Mouse (Mus musculus) neural tube, embryonic 12.5 days (tissue): ENCODE data around the gene Pick1. TPM values are rescaled to one million over a fixed set of nuclear protein-coding genes. Genes with fewer than 3 reads are reported as not detected.

Source experiments
- ATAC-seq: fragments of 200-750 bp; cut with Nextera tagmentation; 2 replicates; pipeline ENCODE4 v1.8.0; 2017; ENCODE audit warnings: low read depth, mild to moderate bottlenecking, moderate TSS enrichment, moderate library complexity; ENCODE audit not compliant: low FRiP score
- H3K27ac ChIP-seq: fragments of 300-500 bp; sonication (generic); 2 replicates; pipeline ENCODE4 v1.5.1; 2016
- H3K27me3 ChIP-seq: fragments of 300-500 bp; sonication (generic); replicated peaks from 2 replicates; pipeline ENCODE4 v1.6.1; 2016; ENCODE audit warnings: mild to moderate bottlenecking
- H3K36me3 ChIP-seq: fragments of 300-500 bp; sonication (generic); 2 replicates; pipeline ENCODE4 v1.6.1; 2016; ENCODE audit warnings: mild to moderate bottlenecking
- H3K4me1 ChIP-seq: fragments of 300-500 bp; sonication (generic); 2 replicates; pipeline ENCODE4 v1.6.1; 2016
- H3K4me2 ChIP-seq: fragments of 300-500 bp; sonication (generic); replicated peaks from 2 replicates; pipeline ENCODE4 v1.6.1; 2016; ENCODE audit warnings: mild to moderate bottlenecking
- H3K4me3 ChIP-seq: fragments of 300-500 bp; sonication (generic); 2 replicates; pipeline ENCODE4 v1.5.1; 2016
- H3K9ac ChIP-seq: fragments of 300-500 bp; sonication (generic); 2 replicates; pipeline ENCODE4 v1.6.1; 2016; ENCODE audit warnings: mild to moderate bottlenecking
- H3K9me3 ChIP-seq: fragments of 300-500 bp; sonication (generic); 2 replicates; pipeline ENCODE4 v1.6.1; 2016; ENCODE audit warnings: mild to moderate bottlenecking
- WGBS: fragments of 180-500 bp; shearing (Covaris S2); methylation state at CpG from one replicate; pipeline ENCODE4 v1.1.7; 2016; 5-methylcytosine and 5-hydroxymethylcytosine counted together
- polyA plus RNA-seq: library from polyadenylated mRNA; unstranded; fragments of >200 nt; fragmentation: Nextera tagmentation; extraction: Ambion mirVana; gene quantifications from 2 replicates; pipeline ENCODE4 v1.2.1, GENCODE M21; 2016

Gene Pick1
- polyA plus RNA-seq, 1 experiment from 2014 or later, result 78.2 TPM

- H3K4me3 ChIP-seq, result no peak overlapping the region
Observed at GRCm38 (mm10) chr15:79280850-79281249, 51.9 kb downstream of the Pick1 start.

GRCm38 (mm10) chr15:79281389-79281788 is 52.4 kb downstream of the Pick1 start:
- no peak for ATAC-seq
- H3K4me1 ChIP-seq, result no peaks in the 10 kb centered on the region
- 90% methylated on average over 1 of the region's 1 CpGs for WGBS
- H3K4me3 ChIP-seq, result no peak overlapping the region
- no peak overlapping the region for H3K27ac ChIP-seq
- no peak overlapping the region for H3K4me2 ChIP-seq
- H3K27me3 ChIP-seq, result no peaks in the 10 kb centered on the region
- peaks cover 5% of the 10 kb centered on the region; the same call in 1 of the 2 replicates for H3K36me3 ChIP-seq
- H3K9me3 ChIP-seq, result peaks cover 3% of the 10 kb centered on the region; the same call in 1 of the 2 replicates
- H3K9ac ChIP-seq, result no peak overlapping the region

More at GRCm38 (mm10) chr15:79280850-79281249, 51.9 kb downstream of the Pick1 start:
- ATAC-seq, result no peak
- no peaks in the 10 kb centered on the region for H3K27me3 ChIP-seq
- WGBS, result 69% methylated on average over 5 of the region's 5 CpGs
- H3K4me1 ChIP-seq, result no peaks in the 10 kb centered on the region
- H3K36me3 ChIP-seq, result no peaks in the 10 kb centered on the region; the same call in 1 of the 2 replicates
- H3K9me3 ChIP-seq, result peaks cover 3% of the 10 kb centered on the region; the same call in 1 of the 2 replicates
- H3K9ac ChIP-seq, result no peak overlapping the region
- no peak overlapping the region for H3K4me2 ChIP-seq
- H3K27ac ChIP-seq, result no peak overlapping the region

- ATAC-seq, result no peak
- no peak overlapping the region for H3K27ac ChIP-seq
- peaks cover 10% of the 10 kb centered on the region; the same call in 1 of the 2 replicates for H3K36me3 ChIP-seq
- no peaks in the 10 kb centered on the region for H3K4me1 ChIP-seq
- no peak overlapping the region for H3K4me3 ChIP-seq
- WGBS, result 85% methylated on average over 5 of the region's 5 CpGs
- H3K9me3 ChIP-seq, result no peaks in the 10 kb centered on the region; the same call in 1 of the 2 replicates
- H3K4me2 ChIP-seq, result no peak overlapping the region
- no peaks in the 10 kb centered on the region for H3K27me3 ChIP-seq
- H3K9ac ChIP-seq, result no peak overlapping the region
Observed at GRCm38 (mm10) chr15:79282434-79282833, 53.5 kb downstream of the Pick1 start.

GRCm38 (mm10) chr15:79283371-79283770 is 54.4 kb downstream of the Pick1 start:
- Histone ChIP-seq H3K4me1 (no peaks in the 10 kb centered on the region), H3K27me3 (no peaks in the 10 kb centered on the region), H3K9ac (no peak overlapping the region), H3K4me3 (no peak overlapping the region), H3K4me2 (no peak overlapping the region), H3K36me3 (peaks cover 16% of the 10 kb centered on the region; the same call in 1 of the 2 replicates), H3K27ac (no peak overlapping the region), H3K9me3 (no peaks in the 10 kb centered on the region; the same call in 1 of the 2 replicates)
- no peak for ATAC-seq
- 87% methylated on average over 4 of the region's 4 CpGs for WGBS

GRCm38 (mm10) chr15:79285399-79285798 is 56.4 kb downstream of the Pick1 start, which contains the start of gene Baiap2l2:
Gene Baiap2l2 (minus strand): TSS chr15:79285537.
- H3K36me3 ChIP-seq, result peaks cover 21% of the 10 kb centered on the region; the same call in 1 of the 2 replicates
- 76% methylated on average over 10 of the region's 10 CpGs for WGBS
- ATAC-seq, result no peak
- no peaks in the 10 kb centered on the region for H3K27me3 ChIP-seq
- H3K9ac ChIP-seq, result no peak within 1 kb of the TSS
- no peaks in the 10 kb centered on the region for H3K4me1 ChIP-seq
- H3K9me3 ChIP-seq, result no peaks in the 10 kb centered on the region
- no peak within 1 kb of the TSS for H3K27ac ChIP-seq
- no peak within 1 kb of the TSS for H3K4me2 ChIP-seq
- H3K4me3 ChIP-seq, result no peak within 1 kb of the TSS

GRCm38 (mm10) chr15:79286141-79286540 is 57.2 kb downstream of the Pick1 start:
- H3K36me3 ChIP-seq, result peaks cover 21% of the 10 kb centered on the region; the same call in 1 of the 2 replicates
- H3K4me1 ChIP-seq, result no peaks in the 10 kb centered on the region
- no peak overlapping the region for H3K4me2 ChIP-seq
- no peak for ATAC-seq
- WGBS, result 88% methylated on average over 7 of the region's 7 CpGs
- no peak overlapping the region for H3K27ac ChIP-seq
- H3K9ac ChIP-seq, result no peak overlapping the region
- H3K27me3 ChIP-seq, result no peaks in the 10 kb centered on the region
- no peak overlapping the region for H3K4me3 ChIP-seq
- no peaks in the 10 kb centered on the region for H3K9me3 ChIP-seq

- Histone ChIP-seq H3K4me3 (no peak overlapping the region), H3K4me2 (no peak overlapping the region), H3K36me3 (peaks cover 21% of the 10 kb centered on the region; the same call in 1 of the 2 replicates), H3K4me1 (no peaks in the 10 kb centered on the region), H3K9me3 (no peaks in the 10 kb centered on the region), H3K27ac (no peak overlapping the region), H3K9ac (no peak overlapping the region), H3K27me3 (no peaks in the 10 kb centered on the region)
- no peak for ATAC-seq
- 95% methylated on average over 7 of the region's 7 CpGs for WGBS
Observed at GRCm38 (mm10) chr15:79287091-79287490, 58.1 kb downstream of the Pick1 start.

- no peaks in the 10 kb centered on the region for H3K9me3 ChIP-seq
- H3K36me3 ChIP-seq, result peaks cover 21% of the 10 kb centered on the region; the same call in 1 of the 2 replicates
- no peak overlapping the region for H3K9ac ChIP-seq
- no peak overlapping the region for H3K4me3 ChIP-seq
- no peaks in the 10 kb centered on the region for H3K4me1 ChIP-seq
- no peaks in the 10 kb centered on the region for H3K27me3 ChIP-seq
- ATAC-seq, result no peak
- no peak overlapping the region for H3K27ac ChIP-seq
- H3K4me2 ChIP-seq, result no peak overlapping the region
- 87% methylated on average over 3 of the region's 3 CpGs for WGBS
Observed at GRCm38 (mm10) chr15:79288387-79288786, 59.4 kb downstream of the Pick1 start.

- ATAC-seq, result no peak
- peaks cover 21% of the 10 kb centered on the region; the same call in 1 of the 2 replicates for H3K36me3 ChIP-seq
- WGBS, result 82% methylated on average over 12 of the region's 12 CpGs
- no peaks in the 10 kb centered on the region for H3K9me3 ChIP-seq
- no peak overlapping the region for H3K27ac ChIP-seq
- no peak overlapping the region for H3K4me3 ChIP-seq
- no peak overlapping the region for H3K4me2 ChIP-seq
- no peaks in the 10 kb centered on the region for H3K27me3 ChIP-seq
- H3K9ac ChIP-seq, result no peak overlapping the region
- no peaks in the 10 kb centered on the region for H3K4me1 ChIP-seq
Observed at GRCm38 (mm10) chr15:79289441-79289840, 60.5 kb downstream of the Pick1 start.

GRCm38 (mm10) chr15:79290340-79290739 is 61.4 kb downstream of the Pick1 start:
- Histone ChIP-seq H3K4me2 (no peak overlapping the region), H3K27me3 (no peaks in the 10 kb centered on the region), H3K4me1 (no peaks in the 10 kb centered on the region), H3K9ac (no peak overlapping the region), H3K4me3 (no peak overlapping the region), H3K36me3 (peaks cover 21% of the 10 kb centered on the region; the same call in 1 of the 2 replicates), H3K27ac (no peak overlapping the region), H3K9me3 (no peaks in the 10 kb centered on the region)
- ATAC-seq, result no peak
- 49% methylated on average over 3 of the region's 3 CpGs for WGBS

- Histone ChIP-seq H3K9me3 (no peaks in the 10 kb centered on the region), H3K4me2 (no peak overlapping the region), H3K4me3 (no peak overlapping the region), H3K9ac (no peak overlapping the region), H3K27ac (no peak overlapping the region), H3K4me1 (no peaks in the 10 kb centered on the region), H3K36me3 (peaks cover 10% of the 10 kb centered on the region; the same call in 1 of the 2 replicates), H3K27me3 (no peaks in the 10 kb centered on the region)
- ATAC-seq, result no peak
- 88% methylated on average over 9 of the region's 9 CpGs for WGBS
Observed at GRCm38 (mm10) chr15:79292779-79293178, 63.8 kb downstream of the Pick1 start.

GRCm38 (mm10) chr15:79298553-79298952 is 69.6 kb downstream of the Pick1 start:
- 83% methylated on average over 6 of the region's 6 CpGs for WGBS
- Histone ChIP-seq H3K4me1 (no peaks in the 10 kb centered on the region), H3K4me3 (no peak overlapping the region), H3K9ac (no peak overlapping the region), H3K4me2 (no peak overlapping the region), H3K27me3 (no peaks in the 10 kb centered on the region), H3K27ac (no peak overlapping the region), H3K9me3 (no peaks in the 10 kb centered on the region), H3K36me3 (peaks cover 6% of the 10 kb centered on the region)
- ATAC-seq, result no peak
